Mouse (Mus musculus) cerebellum, adult 2 months (tissue): ENCODE data around the gene B3gnt8.

Experiments used
- CTCF ChIP-seq: fragments of 200-500 bp; IDR thresholded peaks from 2 replicates; pipeline ENCODE4 v1.5.1; 2011; ENCODE audit warnings: low read depth, mild to moderate bottlenecking, control low read depth, low read length, moderate library complexity, borderline replicate concordance; ENCODE audit not compliant: insufficient read depth
- POLR2A ChIP-seq: fragments of 200-500 bp; IDR thresholded peaks from 2 replicates; pipeline ENCODE4 v1.6.1; 2011; ENCODE audit warnings: low read length, control low read depth, borderline replicate concordance; ENCODE audit not compliant: insufficient read depth

- TF ChIP-seq CTCF (no peak), POLR2A (no peak)
These were observed 19.8 kb upstream of the B3gnt8 start for GRCm38 (mm10) chr7:25606625-25607063.
